Mouse (Mus musculus): ENCODE results near the gene Ffar2. TPM values are rescaled to one million over a fixed set of nuclear protein-coding genes. Genes with fewer than 3 reads are reported as not detected.
"Not testable (repeated sequence)": the region's sequence is repeated elsewhere in the genome, so short reads cannot be mapped to it uniquely, and the experiment has no call there.

The Ffar2 gene
- polyA plus RNA-seq, 1 experiment from 2014 or later = not detected

DNA sequence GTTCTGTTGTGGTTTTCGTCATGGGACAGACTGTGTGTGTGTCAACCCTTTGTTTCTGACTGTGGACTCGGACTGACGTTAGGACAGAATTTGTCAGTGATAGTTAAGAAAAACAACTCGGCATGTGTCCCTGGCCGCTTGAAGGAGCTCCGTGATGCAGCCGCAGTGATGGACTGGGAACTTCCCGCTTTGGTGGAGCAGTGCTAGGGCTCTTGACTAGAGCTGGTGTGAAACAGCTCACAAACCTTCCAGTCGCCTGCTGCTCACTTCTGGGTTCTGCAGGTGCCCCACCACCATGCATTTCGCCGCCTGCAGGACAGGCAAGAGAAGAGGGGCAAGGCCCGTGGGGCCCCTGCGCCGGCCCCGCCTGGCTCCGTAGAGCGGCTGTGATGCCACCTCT lies 8.7 kb upstream of the Ffar2 start:
- WGBS = 82% methylated on average over 9 of the region's 17 CpGs
- Histone ChIP-seq H3K4me2 (replicated peaks; ENCODE audit: low read depth, low read length) (no peak overlapping the region), H3K4me1 (ENCODE audit: control insufficient read depth, insufficient read depth, low read length) (no peaks in the 10 kb centered on the region), H3K27ac (ENCODE audit: low read depth, low read length) (no peak overlapping the region), H3K27me3 (ENCODE audit: control insufficient read depth, insufficient read depth, low read length) (no peaks in the 10 kb centered on the region), H3K36me3 (ENCODE audit: control insufficient read depth, insufficient read depth, low read length) (no peaks in the 10 kb centered on the region), H3K9ac (ENCODE audit: low read depth, low read length) (no peak overlapping the region), H3K4me3 (ENCODE audit: low read length) (no peak overlapping the region), H3K9me3 (ENCODE audit: control insufficient read depth, low read length) (no peaks in the 10 kb centered on the region)
- ATAC-seq (ENCODE audit: low FRiP score, low TSS enrichment) = no peak

DNA sequence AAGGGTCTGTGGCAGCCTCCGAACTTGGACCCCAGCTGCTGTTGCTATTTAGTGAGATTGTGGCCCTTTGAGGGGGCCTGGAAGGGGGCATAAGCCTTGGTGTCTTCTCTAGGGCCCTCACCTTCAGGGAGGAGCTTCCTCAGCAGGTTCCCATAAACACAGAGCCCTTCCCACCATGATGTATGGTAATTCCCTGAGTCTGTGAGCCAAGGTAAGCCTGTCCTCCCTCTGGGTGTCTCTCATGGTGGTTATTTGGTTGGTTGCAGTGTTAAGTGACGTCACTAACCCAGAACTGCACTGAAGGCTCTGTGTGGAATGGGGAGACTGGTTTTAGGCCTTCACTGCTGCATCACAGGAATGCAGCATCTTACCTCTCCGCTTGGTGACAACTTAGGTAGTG lies 5.9 kb upstream of the Ffar2 start:
- WGBS = 69% methylated on average over 3 of the region's 3 CpGs
- Histone ChIP-seq H3K4me2 (replicated peaks; ENCODE audit: low read depth, low read length) (no peak overlapping the region), H3K27me3 (ENCODE audit: control insufficient read depth, insufficient read depth, low read length) (no peaks in the 10 kb centered on the region), H3K27ac (ENCODE audit: low read depth, low read length) (no peak overlapping the region), H3K4me3 (ENCODE audit: low read length) (no peak overlapping the region), H3K36me3 (ENCODE audit: control insufficient read depth, insufficient read depth, low read length) (no peaks in the 10 kb centered on the region), H3K9me3 (ENCODE audit: control insufficient read depth, low read length) (no peaks in the 10 kb centered on the region), H3K9ac (ENCODE audit: low read depth, low read length) (no peak overlapping the region), H3K4me1 (ENCODE audit: control insufficient read depth, insufficient read depth, low read length) (no peaks in the 10 kb centered on the region)
- no peak for ATAC-seq (ENCODE audit: low FRiP score, low TSS enrichment)

DNA sequence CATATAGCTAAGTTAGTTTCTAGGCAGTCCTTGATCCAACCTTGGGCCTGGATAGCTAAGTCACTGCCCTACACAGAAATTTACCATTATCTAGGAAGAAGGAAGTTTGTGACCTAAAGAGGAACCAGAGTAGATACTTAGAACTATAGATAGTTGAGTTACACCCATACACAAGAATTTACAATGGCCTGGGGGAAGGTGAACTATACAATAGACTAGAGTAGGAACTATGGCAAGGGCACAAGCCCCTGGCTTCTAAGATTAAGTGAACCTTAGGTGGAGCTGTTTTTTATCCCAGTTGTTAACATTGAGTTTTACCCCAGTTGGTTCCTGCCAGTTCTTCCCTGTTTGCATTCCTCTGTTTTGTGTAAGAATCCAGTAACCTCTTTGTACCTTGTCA lies 5.3 kb upstream of the Ffar2 start:
- H3K27me3 ChIP-seq (ENCODE audit: control insufficient read depth, insufficient read depth, low read length) = not testable (repeated sequence)

DNA sequence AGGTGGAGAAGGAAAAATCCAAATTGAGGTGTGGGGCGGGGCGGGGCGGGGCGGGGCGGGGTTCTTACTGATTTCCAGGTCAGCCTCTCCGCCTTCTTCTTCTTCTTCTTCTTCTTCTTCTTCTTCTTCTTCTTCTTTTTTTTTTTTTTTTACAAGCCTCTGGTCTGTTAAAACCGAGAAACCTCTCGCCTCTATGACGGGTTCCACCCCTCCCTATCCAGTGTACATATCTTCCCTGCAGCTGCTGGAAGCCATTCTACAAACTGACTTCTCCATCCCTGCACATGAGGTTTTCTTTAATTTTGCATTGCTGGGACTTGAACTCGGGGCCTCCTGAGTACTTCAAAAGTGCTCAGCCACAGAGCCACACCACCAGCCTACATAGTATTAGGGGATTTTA lies 3.1 kb upstream of the Ffar2 start:
- H3K9me3 ChIP-seq (ENCODE audit: control insufficient read depth, low read length) = no peaks in the 10 kb centered on the region
- ATAC-seq (ENCODE audit: low FRiP score, low TSS enrichment) = no peak
- H3K9ac ChIP-seq (ENCODE audit: low read depth, low read length) = no peak overlapping the region
- H3K27me3 ChIP-seq (ENCODE audit: control insufficient read depth, insufficient read depth, low read length) = no peaks in the 10 kb centered on the region
- no peaks in the 10 kb centered on the region for H3K36me3 ChIP-seq (ENCODE audit: control insufficient read depth, insufficient read depth, low read length)
- H3K4me3 ChIP-seq (ENCODE audit: low read length) = no peak overlapping the region
- 93% methylated on average over 10 of the region's 10 CpGs for WGBS
- H3K4me1 ChIP-seq (ENCODE audit: control insufficient read depth, insufficient read depth, low read length) = no peaks in the 10 kb centered on the region
- H3K4me2 ChIP-seq (replicated peaks; ENCODE audit: low read depth, low read length) = no peak overlapping the region
- no peak overlapping the region for H3K27ac ChIP-seq (ENCODE audit: low read depth, low read length)

More for the DNA sequence above, 5.3 kb upstream of the Ffar2 start:
- H3K9me3 ChIP-seq (ENCODE audit: control insufficient read depth, low read length); H3K36me3 ChIP-seq (ENCODE audit: control insufficient read depth, insufficient read depth, low read length); H3K4me3 ChIP-seq (ENCODE audit: low read length); H3K4me2 ChIP-seq (replicated peaks; ENCODE audit: low read depth, low read length); H3K4me1 ChIP-seq (ENCODE audit: control insufficient read depth, insufficient read depth, low read length); H3K9ac ChIP-seq (ENCODE audit: low read depth, low read length); ATAC-seq (ENCODE audit: low FRiP score, low TSS enrichment); H3K27ac ChIP-seq (ENCODE audit: low read depth, low read length): not testable (repeated sequence)

GRCm38 (mm10) chr7:30824306-30824705 lies 731 bp upstream of the Ffar2 start:
- 92% methylated on average over 3 of the region's 3 CpGs for whole genome bisulfite sequencing

GRCm38 (mm10) chr7:30821532-30821931 lies 2.0 kb downstream of the Ffar2 start:
- Histone ChIP-seq H3K9ac (ENCODE audit: low read depth, low read length) (no peak overlapping the region), H3K4me1 (ENCODE audit: control insufficient read depth, insufficient read depth, low read length) (peaks cover 6% of the 10 kb centered on the region; the same call in 1 of the 2 replicates), H3K9me3 (ENCODE audit: control insufficient read depth, low read length) (no peaks in the 10 kb centered on the region), H3K36me3 (ENCODE audit: control insufficient read depth, insufficient read depth, low read length) (no peaks in the 10 kb centered on the region), H3K4me2 (replicated peaks; ENCODE audit: low read depth, low read length) (no peak overlapping the region), H3K27ac (ENCODE audit: low read depth, low read length) (no peak overlapping the region), H3K4me3 (ENCODE audit: low read length) (no peak overlapping the region), H3K27me3 (ENCODE audit: control insufficient read depth, insufficient read depth, low read length) (no peaks in the 10 kb centered on the region)
- no peak for ATAC-seq (ENCODE audit: low FRiP score, low TSS enrichment)
- 38% methylated on average over 5 of the region's 5 CpGs for WGBS

More at GRCm38 (mm10) chr7:30824306-30824705, 731 bp upstream of the Ffar2 start:
- Histone ChIP-seq H3K9me3 (ENCODE audit: control insufficient read depth, low read length) (no peaks in the 10 kb centered on the region), H3K9ac (ENCODE audit: low read depth, low read length) (no peak overlapping the region), H3K4me2 (replicated peaks; ENCODE audit: low read depth, low read length) (no peak overlapping the region), H3K27ac (ENCODE audit: low read depth, low read length) (no peak overlapping the region), H3K36me3 (ENCODE audit: control insufficient read depth, insufficient read depth, low read length) (no peaks in the 10 kb centered on the region), H3K4me1 (ENCODE audit: control insufficient read depth, insufficient read depth, low read length) (peaks cover 6% of the 10 kb centered on the region; the same call in 1 of the 2 replicates), H3K4me3 (ENCODE audit: low read length) (no peak overlapping the region), H3K27me3 (ENCODE audit: control insufficient read depth, insufficient read depth, low read length) (no peaks in the 10 kb centered on the region)
- ATAC-seq (ENCODE audit: low FRiP score, low TSS enrichment) = no peak

GRCm38 (mm10) chr7:30820854-30821445 lies 2.6 kb downstream of the Ffar2 start:
- no peak for ATAC-seq (ENCODE audit: low FRiP score, low TSS enrichment)
- peaks cover 6% of the 10 kb centered on the region; the same call in 1 of the 2 replicates for H3K4me1 ChIP-seq (ENCODE audit: control insufficient read depth, insufficient read depth, low read length)
- H3K4me2 ChIP-seq (replicated peaks; ENCODE audit: low read depth, low read length) = no peak overlapping the region
- no peak overlapping the region for H3K9ac ChIP-seq (ENCODE audit: low read depth, low read length)
- H3K36me3 ChIP-seq (ENCODE audit: control insufficient read depth, insufficient read depth, low read length) = no peaks in the 10 kb centered on the region
- WGBS = 34% methylated on average over 7 of the region's 7 CpGs
- H3K9me3 ChIP-seq (ENCODE audit: control insufficient read depth, low read length) = no peaks in the 10 kb centered on the region
- H3K4me3 ChIP-seq (ENCODE audit: low read length) = no peak overlapping the region
- H3K27me3 ChIP-seq (ENCODE audit: control insufficient read depth, insufficient read depth, low read length) = no peaks in the 10 kb centered on the region
- H3K27ac ChIP-seq (ENCODE audit: low read depth, low read length) = no peak overlapping the region

DNA sequence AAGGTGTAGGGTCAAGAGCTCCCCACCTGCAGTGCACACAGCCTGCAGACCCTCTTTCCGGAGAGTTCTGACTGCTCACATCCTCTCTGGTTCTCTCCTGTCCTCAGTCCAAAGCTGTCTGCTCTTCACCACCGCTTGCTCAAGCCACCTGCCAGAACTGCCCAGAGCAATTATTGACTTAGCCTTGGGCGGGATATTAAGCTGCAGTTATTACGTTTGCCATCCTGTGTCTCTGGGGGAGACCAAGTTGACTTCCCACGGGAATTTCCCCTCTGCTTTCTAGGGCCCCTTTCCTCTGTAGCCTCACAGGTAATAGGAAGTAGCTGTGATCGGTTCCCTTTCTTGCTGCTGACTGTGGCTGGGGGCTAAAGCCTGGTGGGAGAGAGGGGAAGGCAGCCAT lies 3.4 kb downstream of the Ffar2 start:
- Histone ChIP-seq H3K4me3 (ENCODE audit: low read length) (no peak overlapping the region), H3K9me3 (ENCODE audit: control insufficient read depth, low read length) (no peaks in the 10 kb centered on the region), H3K27me3 (ENCODE audit: control insufficient read depth, insufficient read depth, low read length) (no peaks in the 10 kb centered on the region), H3K36me3 (ENCODE audit: control insufficient read depth, insufficient read depth, low read length) (no peaks in the 10 kb centered on the region), H3K9ac (ENCODE audit: low read depth, low read length) (no peak overlapping the region), H3K4me1 (ENCODE audit: control insufficient read depth, insufficient read depth, low read length) (peaks cover 6% of the 10 kb centered on the region; the same call in 1 of the 2 replicates), H3K27ac (ENCODE audit: low read depth, low read length) (no peak overlapping the region), H3K4me2 (replicated peaks; ENCODE audit: low read depth, low read length) (no peak overlapping the region)
- WGBS = 70% methylated on average over 6 of the region's 6 CpGs
- ATAC-seq (ENCODE audit: low FRiP score, low TSS enrichment) = no peak

GRCm38 (mm10) chr7:30812291-30812807 lies 11.2 kb downstream of the Ffar2 start:
- no peaks in the 10 kb centered on the region for H3K27me3 ChIP-seq (ENCODE audit: control insufficient read depth, insufficient read depth, low read length)
- no peaks in the 10 kb centered on the region for H3K36me3 ChIP-seq (ENCODE audit: control insufficient read depth, insufficient read depth, low read length)
- no peak overlapping the region for H3K9ac ChIP-seq (ENCODE audit: low read depth, low read length)
- H3K9me3 ChIP-seq (ENCODE audit: control insufficient read depth, low read length) = no peaks in the 10 kb centered on the region
- no peak for ATAC-seq (ENCODE audit: low FRiP score, low TSS enrichment)
- 76% methylated on average over 6 of the region's 6 CpGs for WGBS
- no peaks in the 10 kb centered on the region for H3K4me1 ChIP-seq (ENCODE audit: control insufficient read depth, insufficient read depth, low read length)
- H3K4me3 ChIP-seq (ENCODE audit: low read length) = no peak overlapping the region
- no peak overlapping the region for H3K4me2 ChIP-seq (replicated peaks; ENCODE audit: low read depth, low read length)
- H3K27ac ChIP-seq (ENCODE audit: low read depth, low read length) = no peak overlapping the region

Data from kidney, embryonic 14.5 days (tissue).